Mouse (Mus musculus) ES-Bruce4 (cell line): Measurements from ENCODE around the gene Vps33b.
A peak's percentile ranks its signal among the peaks of the same experiment; 100 is the strongest.

Experiments used
- CTCF ChIP-seq: IDR thresholded peaks from one replicate; pipeline ENCODE4 v1.8.1; 2011; ENCODE audit warnings: low read depth, low read length
- EP300 ChIP-seq: IDR thresholded peaks from 2 replicates; pipeline ENCODE4 v1.6.1; 2011; ENCODE audit warnings: low read depth, low read length; ENCODE audit not compliant: insufficient read depth
- POLR2A ChIP-seq: IDR thresholded peaks from one replicate; pipeline ENCODE4 v1.8.1; 2011; ENCODE audit warnings: low read length; ENCODE audit not compliant: insufficient read depth

DNA sequence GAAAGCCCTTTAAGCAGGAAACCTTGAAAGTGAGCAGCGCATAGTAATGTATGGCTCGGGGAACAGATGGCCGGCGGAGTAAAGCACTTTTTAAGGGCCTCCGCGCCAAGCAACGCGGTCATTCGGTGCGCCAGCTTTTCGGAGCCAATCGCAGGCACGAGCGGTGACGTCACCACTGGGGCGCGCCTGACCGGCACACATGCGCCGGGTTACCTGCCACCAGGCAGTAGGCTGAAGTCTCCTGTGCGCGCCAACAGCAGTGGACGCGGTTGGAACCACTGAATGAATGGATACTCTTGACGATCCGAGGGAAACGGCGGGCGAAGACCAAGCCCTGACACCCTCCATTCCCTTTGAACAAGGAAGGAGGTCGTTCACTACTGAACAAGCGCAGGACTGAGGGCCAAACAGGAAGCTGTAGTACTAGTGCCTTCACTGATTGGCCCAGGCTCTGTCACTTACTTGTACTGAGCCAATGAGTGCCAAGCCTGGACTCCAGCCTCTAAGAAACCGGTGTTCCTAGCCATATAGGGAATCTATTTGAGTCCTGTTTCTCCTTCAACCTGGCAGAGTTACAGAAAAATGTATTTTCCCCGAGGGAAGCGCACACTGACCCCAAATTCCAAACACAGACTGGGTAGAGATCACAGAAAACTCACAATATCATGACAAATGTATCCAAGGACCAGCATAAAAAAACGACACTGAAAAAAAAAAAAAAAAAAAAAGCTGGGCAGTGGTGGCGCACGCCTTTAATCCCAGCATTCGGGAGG, 54.8 kb downstream of the Vps33b start, which contains the start of gene Rccd1:
- TF ChIP-seq POLR2A = peak; percentile 19
- TF ChIP-seq CTCF = no peak
- 0 out of 2 replicates have a peak, but pooled peaks have one; percentile 27 for TF ChIP-seq EP300
